Mouse (Mus musculus) heart, adult 2 months (tissue): ENCODE measurements at regions not wholly inside any gene's neighbourhood (a gene's known extent, or its start where the extent isn't known, plus 50 kb on each side); places are given as distances from the start of the nearest gene placed in this dataset.

ENCODE experiments used
- CTCF ChIP-seq: fragments of 200-600 bp; IDR thresholded peaks from 2 replicates; pipeline ENCODE4 v1.8.1; 2022; ENCODE audit warnings: antibody characterized with exemption, mild to moderate bottlenecking, moderate library complexity
- EP300 ChIP-seq: fragments of 200-500 bp; IDR thresholded peaks from 2 replicates; pipeline ENCODE4 v1.6.1; 2011; ENCODE audit warnings: low read depth, low read length, control low read depth; ENCODE audit not compliant: insufficient read depth
- POLR2A ChIP-seq: fragments of 200-500 bp; IDR thresholded peaks from 2 replicates; pipeline ENCODE4 v1.6.1; 2011; ENCODE audit warnings: mild to moderate bottlenecking, low read depth, low read length, control low read depth; ENCODE audit not compliant: insufficient read depth

GRCm38 (mm10) chr6:51006074-51006591 lies 351.9 kb upstream of the Npvf start:
- TF ChIP-seq CTCF (no peak), POLR2A (no peak), EP300 (no peak)
